Mouse (Mus musculus) ES-E14 (cell line): ENCODE measurements around the gene Rsad1.

ENCODE experiments used
- HCFC1 ChIP-seq: IDR thresholded peaks from 2 replicates; pipeline ENCODE4 v1.6.1; 2012; ENCODE audit warnings: low read length, inconsistent platforms, borderline replicate concordance; ENCODE audit not compliant: insufficient read depth
- ZC3H11A ChIP-seq: IDR thresholded peaks from 2 replicates; pipeline ENCODE4 v1.6.1; 2012; ENCODE audit warnings: low read depth, mild to moderate bottlenecking, inconsistent platforms, low read length, borderline replicate concordance

GRCm38 (mm10) chr11:94499661-94500152 is 49.3 kb downstream of the Rsad1 start, which contains the start of gene Epn3:
- TF ChIP-seq ZC3H11A (no peak), HCFC1 (no peak)
